Mouse (Mus musculus) erythroblast, embryonic 14.5 days (primary cell): ENCODE data around the gene Pnpla2.

Source experiments
- GATA1 ChIP-seq: IDR thresholded peaks from 2 replicates; pipeline ENCODE4 v1.6.1; 2012; ENCODE audit warnings: low read length, inconsistent platforms, mixed read lengths
- TAL1 ChIP-seq: IDR thresholded peaks from 3 replicates; pipeline ENCODE4 v1.6.1; 2012; ENCODE audit warnings: low read length, inconsistent platforms, mixed read lengths

GRCm38 (mm10) chr7:141439811-141440210 is 15.2 kb upstream of the Pnpla2 start:
- TF ChIP-seq TAL1: no peak
- no peak for TF ChIP-seq GATA1
